Mouse (Mus musculus) thymus, adult 2 months (tissue): ENCODE measurements around the gene L3mbtl3.

Experiments
- CTCF ChIP-seq: fragments of 200-500 bp; IDR thresholded peaks from 2 replicates; pipeline ENCODE4 v1.5.1; 2012; ENCODE audit warnings: mild to moderate bottlenecking, control low read depth, low read length, moderate library complexity, borderline replicate concordance; ENCODE audit not compliant: control insufficient read depth, poor library complexity, insufficient read depth; ENCODE audit errors: extremely low read depth
- POLR2A ChIP-seq: fragments of 200-500 bp; IDR thresholded peaks from 2 replicates; pipeline ENCODE4 v1.6.1; 2012; ENCODE audit warnings: mild to moderate bottlenecking, low read length, control low read depth, moderate library complexity; ENCODE audit not compliant: control insufficient read depth, poor library complexity, insufficient read depth; ENCODE audit errors: extremely low read depth

GRCm38 (mm10) chr10:26376546-26377331, 968 bp upstream of the L3mbtl3 start:
- no peak for TF ChIP-seq CTCF
- no peak for TF ChIP-seq POLR2A
